In the genomic region with DNA sequence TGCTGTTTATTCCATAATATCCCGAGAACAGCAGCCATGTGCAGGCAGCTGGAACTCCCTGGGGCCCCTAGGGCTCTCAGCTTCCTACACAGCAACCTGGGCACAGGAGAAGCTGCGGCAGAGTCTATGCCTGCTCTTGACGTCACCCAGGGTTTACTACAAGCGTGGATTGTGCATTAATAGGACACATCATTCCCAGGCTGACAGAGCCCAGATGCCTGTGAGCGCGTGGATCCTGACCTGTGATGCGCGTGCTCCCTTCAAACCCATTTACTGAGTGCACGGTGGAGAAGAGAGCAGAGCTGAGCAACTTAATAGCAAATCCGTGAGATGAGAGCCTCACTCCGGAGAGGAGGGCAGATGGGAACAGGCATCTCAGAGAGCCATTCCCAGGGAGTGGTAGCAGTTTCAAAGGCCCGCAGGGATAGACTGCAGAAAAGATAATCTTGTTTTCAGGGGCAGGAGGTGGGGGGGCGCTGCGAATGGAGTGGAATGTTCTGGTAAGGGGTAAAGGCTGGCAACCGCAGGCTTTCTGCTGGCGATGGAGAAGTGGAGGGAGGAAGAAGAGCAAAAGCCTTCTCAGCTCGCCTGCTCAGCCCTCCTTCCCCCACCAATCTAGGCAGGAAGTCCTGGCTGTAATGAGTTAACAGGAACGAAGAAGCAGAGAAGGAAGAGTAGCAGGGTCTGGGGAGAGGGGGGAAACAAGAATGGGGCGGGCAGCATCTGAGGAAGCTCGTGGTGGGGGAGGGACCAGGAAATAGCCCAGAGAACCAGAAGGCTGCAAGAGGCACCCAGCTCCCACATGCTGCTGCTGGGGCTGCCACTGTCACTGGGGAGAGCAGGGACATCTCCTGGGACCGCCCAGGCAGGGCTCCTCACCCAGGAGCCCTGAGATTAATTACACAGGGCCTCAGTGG, we compare ENCODE assay signal across 7 mouse cellular contexts. TPM values are rescaled to one million over a fixed set of nuclear protein-coding genes. Genes with fewer than 3 reads are reported as not detected.
A peak's percentile ranks its signal among the peaks of the same experiment; 100 is the strongest.
DNase-seq lines count a peak whose midpoint lies in the region; ATAC-seq and TF ChIP-seq lines count a peak whose summit lies in the region.

No protein-coding gene starts in this region.

- WGBS in forebrain, embryonic 11.5 days, result 44% methylated on average over 21 of the region's 21 CpGs
- WGBS in hindbrain, embryonic 16.5 days, result 24% methylated on average over 21 of the region's 21 CpGs
- WGBS in liver, embryonic 11.5 days, result 28% methylated on average over 21 of the region's 21 CpGs

- no peak for TF ChIP-seq CTCF in E14TG2a.4 (conservative IDR thresholded peaks at IDR 0.05; ENCODE audit: low read length)

- no peaks in the 10 kb centered on the region for H3K9me3 ChIP-seq in E14TG2a.4 (ENCODE audit: low read length)
- H3K9me3 ChIP-seq in forebrain, embryonic 11.5 days (ENCODE audit: control insufficient read depth, low read length), result no peaks in the 10 kb centered on the region
- no peaks in the 10 kb centered on the region for H3K9me3 ChIP-seq in hindbrain, embryonic 16.5 days (ENCODE audit: control insufficient read depth, low read length)
- H3K9me3 ChIP-seq in liver, embryonic 11.5 days (ENCODE audit: control insufficient read depth, low read length), result no peaks in the 10 kb centered on the region

- no peak overlapping the region for H3K27ac ChIP-seq in forebrain, embryonic 11.5 days (ENCODE audit: low read depth, low read length)
- H3K27ac ChIP-seq in hindbrain, embryonic 16.5 days (ENCODE audit: low read depth, low read length), result peak overlapping the region; percentile 77
- H3K27ac ChIP-seq in liver, embryonic 11.5 days (ENCODE audit: low read depth, low read length), result peak overlapping the region; percentile 84

- no peak overlapping the region for H3K4me2 ChIP-seq in forebrain, embryonic 11.5 days (ENCODE audit: low read depth, low read length, severe bottlenecking)
- H3K4me2 ChIP-seq in hindbrain, embryonic 16.5 days (ENCODE audit: low read length), result peak overlapping the region; percentile 45
- H3K4me2 ChIP-seq in liver, embryonic 11.5 days, result peak overlapping the region; percentile 94

- no peak for ATAC-seq in forebrain, embryonic 11.5 days (replicated peaks; ENCODE audit: low FRiP score)
- peak; percentile 22; the same call in 1 of the 2 replicates for ATAC-seq in hindbrain, embryonic 16.5 days
- no peak; the same call in 1 of the 2 replicates for ATAC-seq in liver, embryonic 11.5 days (replicated peaks; ENCODE audit: low FRiP score)

- peaks cover 1% of the 10 kb centered on the region; the same call in 1 of the 2 replicates for H3K27me3 ChIP-seq in E14TG2a.4 (ENCODE audit: insufficient read depth, low read length)
- H3K27me3 ChIP-seq in forebrain, embryonic 11.5 days (ENCODE audit: control insufficient read depth, insufficient read depth, low read length), result no peaks in the 10 kb centered on the region
- H3K27me3 ChIP-seq in hindbrain, embryonic 16.5 days (replicated peaks; ENCODE audit: control insufficient read depth, insufficient read depth, low read length), result no peaks in the 10 kb centered on the region
- no peaks in the 10 kb centered on the region for H3K27me3 ChIP-seq in liver, embryonic 11.5 days (replicated peaks; ENCODE audit: control insufficient read depth, insufficient read depth, low read length)

- peak; percentile 74 to 77 for DNase-seq in B cell, adult 2 months
- DNase-seq in forebrain, embryonic 11.5 days (ENCODE audit: low spot score), result no peak
- DNase-seq in liver, embryonic 11.5 days (ENCODE audit: low spot score), result peak; percentile 49
- peak; percentile 37 to 73 for DNase-seq in natural killer cell, adult 2 months (ENCODE audit: low spot score in 2 of 2)
- peak; percentile 83 for DNase-seq in thymus, postnatal 0 days (ENCODE audit: low spot score)

- H3K9ac ChIP-seq in forebrain, embryonic 11.5 days (ENCODE audit: low read length), result 0 out of 2 replicates have a peak overlapping the region, but pooled peaks have one; percentile 9
- peak overlapping the region; percentile 45 for H3K9ac ChIP-seq in hindbrain, embryonic 16.5 days (ENCODE audit: low read depth, low read length)
- peak overlapping the region; percentile 38; the same call in 1 of the 2 replicates for H3K9ac ChIP-seq in liver, embryonic 11.5 days (ENCODE audit: low read depth, low read length)

- peaks cover 91% of the 10 kb centered on the region for H3K4me1 ChIP-seq in E14TG2a.4 (replicated peaks; ENCODE audit: low read depth, low read length)
- peaks cover 17% of the 10 kb centered on the region for H3K4me1 ChIP-seq in forebrain, embryonic 11.5 days (replicated peaks; ENCODE audit: control insufficient read depth, insufficient read depth, low read length)
- H3K4me1 ChIP-seq in hindbrain, embryonic 16.5 days (ENCODE audit: control insufficient read depth, insufficient read depth, low read depth, low read length), result peaks cover 56% of the 10 kb centered on the region
- H3K4me1 ChIP-seq in liver, embryonic 11.5 days (replicated peaks; ENCODE audit: control insufficient read depth, insufficient read depth, low read length), result peaks cover 72% of the 10 kb centered on the region

- peak overlapping the region; percentile 51 for H3K4me3 ChIP-seq in E14TG2a.4 (replicated peaks; ENCODE audit: low read length)
- H3K4me3 ChIP-seq in forebrain, embryonic 11.5 days (ENCODE audit: low read depth, low read length), result no peak overlapping the region
- H3K4me3 ChIP-seq in hindbrain, embryonic 16.5 days (ENCODE audit: low read length), result peak overlapping the region; percentile 4
- H3K4me3 ChIP-seq in liver, embryonic 11.5 days (ENCODE audit: low read depth, low read length), result peak overlapping the region; percentile 23

- peaks cover 17% of the 10 kb centered on the region; the same call in 1 of the 2 replicates for H3K36me3 ChIP-seq in E14TG2a.4 (ENCODE audit: insufficient read depth, low read length)
- no peaks in the 10 kb centered on the region for H3K36me3 ChIP-seq in forebrain, embryonic 11.5 days (ENCODE audit: control insufficient read depth, insufficient read depth, low read length)
- H3K36me3 ChIP-seq in hindbrain, embryonic 16.5 days (ENCODE audit: control insufficient read depth, insufficient read depth, low read length), result no peaks in the 10 kb centered on the region
- H3K36me3 ChIP-seq in liver, embryonic 11.5 days (ENCODE audit: control insufficient read depth, insufficient read depth, low read length), result no peaks in the 10 kb centered on the region

RNA-seq across cellular contexts. Expression of a gene that starts 4.0 kb away (rescaled TPM):
- polyA plus RNA-seq in forebrain, embryonic 11.5 days (2014; fragmentation: Nextera tagmentation; extraction: Ambion mirVana), result 18.1 and 19.7 TPM in 2 replicates
- polyA plus RNA-seq in hindbrain, embryonic 16.5 days (2015; fragmentation: Nextera tagmentation; extraction: Ambion mirVana), result 27.3 and 28.3 TPM in 2 replicates
- 22.1 and 23.1 TPM in 2 replicates for polyA plus RNA-seq in liver, embryonic 11.5 days (2014; fragmentation: Nextera tagmentation; extraction: Ambion mirVana)
- 64.3 and 81.3 TPM in 2 replicates for polyA plus RNA-seq in thymus, postnatal 0 days (2015; fragmentation: Nextera tagmentation; extraction: Ambion mirVana)

RNA-seq across cellular contexts. Expression of a gene that starts 19.1 kb away (rescaled TPM):
- polyA plus RNA-seq in forebrain, embryonic 11.5 days (2014; fragmentation: Nextera tagmentation; extraction: Ambion mirVana), result 9.5 and 12.1 TPM in 2 replicates
- polyA plus RNA-seq in hindbrain, embryonic 16.5 days (2015; fragmentation: Nextera tagmentation; extraction: Ambion mirVana), result 69.0 and 85.3 TPM in 2 replicates
- 2.9 and 3.2 TPM in 2 replicates for polyA plus RNA-seq in liver, embryonic 11.5 days (2014; fragmentation: Nextera tagmentation; extraction: Ambion mirVana)
- polyA plus RNA-seq in thymus, postnatal 0 days (2015; fragmentation: Nextera tagmentation; extraction: Ambion mirVana), result 9.8 and 12.2 TPM in 2 replicates

RNA-seq across cellular contexts. Expression of a gene that starts 33.0 kb away (rescaled TPM):
- polyA plus RNA-seq in forebrain, embryonic 11.5 days (2014; fragmentation: Nextera tagmentation; extraction: Ambion mirVana), result 3.3 and 4.2 TPM in 2 replicates
- 19.9 and 21.2 TPM in 2 replicates for polyA plus RNA-seq in hindbrain, embryonic 16.5 days (2015; fragmentation: Nextera tagmentation; extraction: Ambion mirVana)
- 3.2 and 3.3 TPM in 2 replicates for polyA plus RNA-seq in liver, embryonic 11.5 days (2014; fragmentation: Nextera tagmentation; extraction: Ambion mirVana)
- polyA plus RNA-seq in thymus, postnatal 0 days (2015; fragmentation: Nextera tagmentation; extraction: Ambion mirVana), result 9.4 and 10.1 TPM in 2 replicates
